Comparison of ENCODE assay signal across 19 mouse cellular contexts in the genomic region with DNA sequence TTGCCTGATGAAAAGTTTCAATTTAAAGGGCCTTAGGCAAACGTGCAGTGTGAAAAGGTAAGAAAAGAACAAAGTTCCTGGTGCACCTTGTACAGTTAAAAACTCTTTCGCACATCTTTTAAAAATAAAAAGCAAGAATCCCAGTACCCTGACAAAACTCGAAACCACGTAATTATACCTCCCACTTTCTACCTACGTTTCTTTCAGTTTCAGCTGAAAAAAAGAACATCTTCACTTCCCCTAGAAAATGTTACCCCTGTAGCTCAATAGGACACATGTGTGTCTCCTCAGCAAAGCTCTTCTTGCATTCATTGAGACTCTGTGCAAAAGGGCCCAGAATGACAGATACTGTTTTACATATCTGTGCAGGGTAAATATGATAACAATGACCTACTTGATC.
"Had no signal": no experiment of that assay in that cellular context is flagged by ENCODE, and none has a peak within 500 bp of the region (broad histone marks: within the 10 kb centered on the region; RNA-seq: fewer than 3 reads in every experiment).

No protein-coding gene starts in this region.

- H3K27me3 ChIP-seq: lung, embryonic 15.5 days; megakaryocyte, embryonic 14.5 days; midbrain, embryonic 13.5 days; midbrain, embryonic 15.5 days; neural tube, embryonic 12.5 days; stomach, embryonic 15.5 days had no signal

- H3K27ac ChIP-seq: lung, embryonic 15.5 days; macrophage; midbrain, embryonic 13.5 days; midbrain, embryonic 15.5 days; neural tube, embryonic 12.5 days; stomach, embryonic 15.5 days; stomach, postnatal 0 days had no signal

- DNase-seq: liver, postnatal 0 days; lung, adult 2 months; lung, postnatal 14 days; lung, postnatal 36 days; right cerebral cortex, postnatal 14 days; spleen, adult 18-20 months; thymus, adult 18-20 months; thymus, postnatal 14 days; thymus, postnatal 36 days had no signal

- H3K9ac ChIP-seq: liver, postnatal 0 days; lung, embryonic 15.5 days; midbrain, embryonic 13.5 days; midbrain, embryonic 15.5 days; neural tube, embryonic 12.5 days; stomach, embryonic 15.5 days had no signal

- ATAC-seq: liver, postnatal 0 days; lung, postnatal 0 days; midbrain, embryonic 13.5 days; midbrain, embryonic 15.5 days had no signal

- H3K4me2 ChIP-seq: lung, embryonic 15.5 days; midbrain, embryonic 11.5 days; midbrain, embryonic 13.5 days; midbrain, embryonic 15.5 days; neural tube, embryonic 12.5 days; stomach, embryonic 15.5 days had no signal

- H3K9me3 ChIP-seq: lung, embryonic 15.5 days; megakaryocyte, embryonic 14.5 days; midbrain, embryonic 13.5 days; midbrain, embryonic 15.5 days; neural tube, embryonic 12.5 days; stomach, embryonic 15.5 days had no signal

- H3K36me3 ChIP-seq: lung, embryonic 15.5 days; midbrain, embryonic 13.5 days; midbrain, embryonic 15.5 days; neural tube, embryonic 12.5 days; stomach, embryonic 15.5 days had no signal

- H3K4me3 ChIP-seq: lung, embryonic 15.5 days; megakaryocyte, embryonic 14.5 days; midbrain, embryonic 13.5 days; midbrain, embryonic 15.5 days; neural tube, embryonic 12.5 days; stomach, embryonic 15.5 days had no signal

- H3K4me1 ChIP-seq: lung, embryonic 15.5 days; megakaryocyte, embryonic 14.5 days; midbrain, embryonic 13.5 days; midbrain, embryonic 15.5 days; neural tube, embryonic 12.5 days; stomach, embryonic 15.5 days had no signal
